Mouse (Mus musculus): Measurements from ENCODE around the gene Cnnm3. TPM values are rescaled to one million over a fixed set of nuclear protein-coding genes. Genes with fewer than 3 reads are reported as not detected.

Cnnm3 gene
- 10 to 100 TPM; 35.2 to 38.8 TPM for total RNA-seq (2023)

GRCm38 (mm10) chr1:36511289-36512021 lies at the start of gene Cnnm3:
Cnnm3 (plus strand) TSS chr1:36511867.

GRCm38 (mm10) chr1:36471181-36472105 lies 40.2 kb upstream of the Cnnm3 start, which contains the start of gene Cnnm4:
Cnnm4 (plus strand) TSS chr1:36471620.

GRCm38 (mm10) chr1:36536783-36537182 lies 25.1 kb downstream of the Cnnm3 start, which contains the start of gene Ankrd23:
Ankrd23 (minus strand) TSS chr1:36536883.

GRCm38 (mm10) chr1:36539186-36539585 lies 27.5 kb downstream of the Cnnm3 start, which contains the start of gene Gm42417:
Gm42417 (minus strand) TSS chr1:36539429.

GRCm38 (mm10) chr1:36546888-36547471 lies 35.3 kb downstream of the Cnnm3 start, which contains the start of gene Ankrd39:
Ankrd39 (minus strand) TSS chr1:36547445.

GRCm38 (mm10) chr1:36558031-36558993 lies 46.6 kb downstream of the Cnnm3 start, which contains the start of gene Sema4c:
Sema4c (minus strand) TSS chr1:36558349.

Other genes starting within 250 kb of the Cnnm3 start
- 100 to 1,000 TPM; 114 to 127 TPM for gene Neurl3, start 237.2 kb upstream of the Cnnm3 start, total RNA-seq (2023)
- gene Arid5a, start 204.1 kb upstream of the Cnnm3 start, total RNA-seq (2023): 100 to 1,000 TPM; 138 to 170 TPM
- 10 to 100 TPM; 77.2 to 86.3 TPM for gene Kansl3, start 142.7 kb upstream of the Cnnm3 start, total RNA-seq (2023)
- not detected for gene Fer1l5, start 139.6 kb upstream of the Cnnm3 start, total RNA-seq (2023)
- 10 to 100 TPM; 29.5 to 43.4 TPM for gene Lman2l, start 66.6 kb upstream of the Cnnm3 start, total RNA-seq (2023)
- gene Cnnm4, start 40.2 kb upstream of the Cnnm3 start, total RNA-seq (2023): 10 to 100 TPM; 24.6 to 24.7 TPM
- gene Ankrd23, start 25.0 kb downstream of the Cnnm3 start, total RNA-seq (2023): 10 to 100 TPM; 28.6 to 29.7 TPM
- gene Gm42417, start 27.6 kb downstream of the Cnnm3 start, total RNA-seq (2023): not detected
- 10 to 100 TPM; 14.1 to 22.9 TPM for gene Ankrd39, start 35.6 kb downstream of the Cnnm3 start, total RNA-seq (2023)
- gene Sema4c, start 46.5 kb downstream of the Cnnm3 start, total RNA-seq (2023): not detected
- not detected for gene Fam178b, start 171.3 kb downstream of the Cnnm3 start, total RNA-seq (2023)
- gene Cox5b, start 179.6 kb downstream of the Cnnm3 start, total RNA-seq (2023): 100 to 1,000 TPM; 206 to 224 TPM
- gene 4933424G06Rik, start 198.3 kb downstream of the Cnnm3 start, total RNA-seq (2023): 1 to 10 TPM in 1 of 2 experiments, under 1 TPM in 1; 0.81 to 2.0 TPM
- 10 to 100 TPM; 83.0 to 99.2 TPM for gene Actr1b, start 202.6 kb downstream of the Cnnm3 start, total RNA-seq (2023)
- gene Zap70, start 249.9 kb downstream of the Cnnm3 start, total RNA-seq (2023): 1 to 10 TPM; 2.2 to 4.7 TPM